Mouse (Mus musculus): ENCODE measurements around the gene Scrn2. TPM values are rescaled to one million over a fixed set of nuclear protein-coding genes. Genes with fewer than 3 reads are reported as not detected.

The Scrn2 gene
- polyA plus RNA-seq, 1 experiment from 2014 or later, result 23.0 TPM

Small RNA genes within 50 kb of the gene (microRNA-seq; reads per million reads assigned to microRNA genes)
- gene Mir8103, result 1.3 reads per million

Other genes starting within 250 kb of the Scrn2 start
- 156 and 175 TPM in 2 replicates for gene Cbx1, start 240.8 kb upstream of the Scrn2 start, polyA plus RNA-seq (2015; fragmentation: Nextera tagmentation; extraction: Ambion mirVana)
- gene Nfe2l1, start 200.0 kb upstream of the Scrn2 start, polyA plus RNA-seq (2015; fragmentation: Nextera tagmentation; extraction: Ambion mirVana), result 49.0 and 56.2 TPM in 2 replicates
- gene Copz2, start 180.1 kb upstream of the Scrn2 start, polyA plus RNA-seq (2015; fragmentation: Nextera tagmentation; extraction: Ambion mirVana), result 12.3 and 13.8 TPM in 2 replicates
- gene Cdk5rap3, start 113.4 kb upstream of the Scrn2 start, polyA plus RNA-seq (2015; fragmentation: Nextera tagmentation; extraction: Ambion mirVana), result 102 and 104 TPM in 2 replicates
- gene Prr15l, start 101.8 kb upstream of the Scrn2 start, polyA plus RNA-seq (2015; fragmentation: Nextera tagmentation; extraction: Ambion mirVana), result 0.08 and 0.25 TPM in 2 replicates
- 13.9 and 20.0 TPM in 2 replicates for gene Pnpo, start 86.0 kb upstream of the Scrn2 start, polyA plus RNA-seq (2015; fragmentation: Nextera tagmentation; extraction: Ambion mirVana)
- gene Sp2, start 47.0 kb upstream of the Scrn2 start, polyA plus RNA-seq (2015; fragmentation: Nextera tagmentation; extraction: Ambion mirVana), result 18.3 and 18.8 TPM in 2 replicates
- 0.15 and 0.21 TPM in 2 replicates for gene Sp6, start 16.5 kb upstream of the Scrn2 start, polyA plus RNA-seq (2015; fragmentation: Nextera tagmentation; extraction: Ambion mirVana)
- 3.0 and 3.6 TPM in 2 replicates for gene Lrrc46, start 11.5 kb downstream of the Scrn2 start, polyA plus RNA-seq (2015; fragmentation: Nextera tagmentation; extraction: Ambion mirVana)
- gene Mrpl10, start 11.6 kb downstream of the Scrn2 start, polyA plus RNA-seq (2015; fragmentation: Nextera tagmentation; extraction: Ambion mirVana), result 59.3 and 60.7 TPM in 2 replicates
- 7.8 and 8.7 TPM in 2 replicates for gene Osbpl7, start 20.7 kb downstream of the Scrn2 start, polyA plus RNA-seq (2015; fragmentation: Nextera tagmentation; extraction: Ambion mirVana)
- gene Tbx21, start 85.4 kb downstream of the Scrn2 start, polyA plus RNA-seq (2015; fragmentation: Nextera tagmentation; extraction: Ambion mirVana), result 0.27 and 0.31 TPM in 2 replicates
- 4.5 and 5.0 TPM in 2 replicates for gene Tbkbp1, start 121.6 kb downstream of the Scrn2 start, polyA plus RNA-seq (2015; fragmentation: Nextera tagmentation; extraction: Ambion mirVana)
- 50.5 and 61.8 TPM in 2 replicates for gene Kpnb1, start 157.9 kb downstream of the Scrn2 start, polyA plus RNA-seq (2015; fragmentation: Nextera tagmentation; extraction: Ambion mirVana)